Mouse (Mus musculus) liver, embryonic 14.5 days (tissue): Measurements from ENCODE around the gene Tor1a.

ENCODE experiments used
- CTCF ChIP-seq: IDR thresholded peaks from 2 replicates; pipeline ENCODE4 v1.5.1; 2016; ENCODE audit warnings: antibody characterized with exemption, low read depth, control low read depth
- EP300 ChIP-seq: IDR thresholded peaks from 2 replicates; pipeline ENCODE4 v1.6.1; 2016; ENCODE audit warnings: antibody characterized with exemption, low read depth

- TF ChIP-seq CTCF = no peak
- no peak for TF ChIP-seq EP300
Observed at GRCm38 (mm10) chr2:30998443-30999260, 30.9 kb upstream of the Tor1a start.
